Mouse (Mus musculus): ENCODE measurements around the gene 2310022B05Rik.

- TF ChIP-seq CTCF (IDR thresholded peaks at IDR 0.05; ENCODE audit: low read depth, low read length) (no peak), POLR2A (IDR thresholded peaks at IDR 0.05; ENCODE audit: extremely low read depth, insufficient read depth, low read length) (peak; percentile 88)
Measured at GRCm38 (mm10) chr8:124663112-124663873, at the start of gene 2310022B05Rik.

Measured in liver, adult 2 months (tissue).